Mouse (Mus musculus) neural tube, embryonic 10.5 days (tissue): ENCODE data around the gene Klf7.

ENCODE experiments used
- DNase-seq: peaks from one replicate; pipeline ENCODE4 v3.0.0-alpha.2; 2017; ENCODE audit warnings: low spot score; ENCODE audit errors: extremely low spot score

Gene Klf7

GRCm38 (mm10) chr1:64105181-64105646 lies 16.9 kb downstream of the Klf7 start:
- no peak for DNase-seq

- DNase-seq: no peak
Measured at GRCm38 (mm10) chr1:64104665-64105064, 17.4 kb downstream of the Klf7 start.

- no peak for DNase-seq
Measured at GRCm38 (mm10) chr1:64101331-64101730, 20.8 kb downstream of the Klf7 start.

- no peak for DNase-seq
Measured at GRCm38 (mm10) chr1:64098800-64099199, 23.3 kb downstream of the Klf7 start.

- no peak for DNase-seq
Measured at GRCm38 (mm10) chr1:64097640-64098287, 24.3 kb downstream of the Klf7 start.

- DNase-seq: no peak
Measured at GRCm38 (mm10) chr1:64093018-64093417, 29.1 kb downstream of the Klf7 start.

GRCm38 (mm10) chr1:64091591-64091990 lies 30.5 kb downstream of the Klf7 start:
- no peak for DNase-seq

GRCm38 (mm10) chr1:64090566-64090965 lies 31.5 kb downstream of the Klf7 start:
- DNase-seq: no peak

- DNase-seq: no peak
Measured at GRCm38 (mm10) chr1:64089691-64090090, 32.4 kb downstream of the Klf7 start.

GRCm38 (mm10) chr1:64088604-64089320 lies 33.3 kb downstream of the Klf7 start:
- DNase-seq: peak; percentile 25

GRCm38 (mm10) chr1:64087657-64088603 lies 34.2 kb downstream of the Klf7 start:
- peak; percentile 19 for DNase-seq

GRCm38 (mm10) chr1:64085875-64086274 lies 36.2 kb downstream of the Klf7 start:
- DNase-seq: no peak

- DNase-seq: no peak
Measured at GRCm38 (mm10) chr1:64085361-64085760, 36.7 kb downstream of the Klf7 start.

GRCm38 (mm10) chr1:64084706-64085105 lies 37.4 kb downstream of the Klf7 start:
- no peak for DNase-seq

- DNase-seq: no peak
Measured at GRCm38 (mm10) chr1:64081791-64082190, 40.3 kb downstream of the Klf7 start.

GRCm38 (mm10) chr1:64081217-64081616 lies 40.9 kb downstream of the Klf7 start:
- no peak for DNase-seq

- no peak for DNase-seq
Measured at GRCm38 (mm10) chr1:64080263-64080662, 41.8 kb downstream of the Klf7 start.

- DNase-seq: no peak
Measured at GRCm38 (mm10) chr1:64078747-64079211, 43.3 kb downstream of the Klf7 start.

- no peak for DNase-seq
Measured at GRCm38 (mm10) chr1:64078011-64078746, 43.9 kb downstream of the Klf7 start.

- no peak for DNase-seq
Measured at GRCm38 (mm10) chr1:64074051-64074450, 48.0 kb downstream of the Klf7 start.

- no peak for DNase-seq
Measured at GRCm38 (mm10) chr1:64070947-64071346, 51.1 kb downstream of the Klf7 start.
